Mouse (Mus musculus) E14TG2a.4 (cell line): Measurements from ENCODE around the gene Rnft1.

Experiments used
- H3K27me3 ChIP-seq: 2 replicates; pipeline ENCODE4 v1.6.1; 2014; ENCODE audit warnings: low read length, control low read depth; ENCODE audit not compliant: insufficient read depth
- H3K36me3 ChIP-seq: 2 replicates; pipeline ENCODE4 v1.6.1; 2014; ENCODE audit warnings: low read length, control low read depth; ENCODE audit not compliant: insufficient read depth
- H3K4me1 ChIP-seq: replicated peaks from 2 replicates; pipeline ENCODE4 v1.6.1; 2014; ENCODE audit warnings: low read depth, low read length, control low read depth
- H3K4me3 ChIP-seq: replicated peaks from 2 replicates; pipeline ENCODE4 v1.5.1; 2014; ENCODE audit warnings: mild to moderate bottlenecking, low read length
- H3K9me3 ChIP-seq: 2 replicates; pipeline ENCODE4 v1.6.1; 2014; ENCODE audit warnings: low read length, control low read depth
- CTCF ChIP-seq: conservative IDR thresholded peaks from 2 replicates; pipeline ENCODE4 v1.5.1; 2014; ENCODE audit warnings: low read length
- NANOG ChIP-seq: IDR thresholded peaks from 2 replicates; pipeline ENCODE4 v1.6.1; 2014; ENCODE audit warnings: borderline replicate concordance, low read length, mixed read lengths

Rnft1 gene

DNA sequence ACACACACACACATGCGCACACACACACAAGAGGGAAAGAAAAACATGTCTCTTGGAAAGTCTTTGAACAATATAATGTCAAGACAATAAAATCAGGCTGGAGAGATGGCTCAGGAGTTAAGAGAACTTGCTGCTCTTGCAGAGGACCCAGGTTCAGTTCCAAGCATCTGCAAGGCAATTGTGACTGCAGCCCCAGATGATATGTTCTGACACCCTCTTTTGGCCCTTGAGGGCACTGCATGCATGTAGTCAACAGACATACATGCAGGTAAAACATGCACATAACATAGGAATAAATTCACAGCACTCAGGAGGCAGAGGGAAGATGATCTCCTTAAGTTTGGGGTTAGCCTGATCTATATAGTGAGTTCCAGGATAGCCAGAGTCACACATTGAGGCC lies 63.0 kb downstream of the Rnft1 start:
- no peak overlapping the region for H3K4me3 ChIP-seq
- peaks cover 21% of the 10 kb centered on the region for H3K4me1 ChIP-seq
- TF ChIP-seq CTCF (peak; percentile 74), NANOG (no peak)
- no peaks in the 10 kb centered on the region for H3K9me3 ChIP-seq
- H3K36me3 ChIP-seq = peaks cover 14% of the 10 kb centered on the region
- H3K27me3 ChIP-seq = no peaks in the 10 kb centered on the region
